In the genomic region with DNA sequence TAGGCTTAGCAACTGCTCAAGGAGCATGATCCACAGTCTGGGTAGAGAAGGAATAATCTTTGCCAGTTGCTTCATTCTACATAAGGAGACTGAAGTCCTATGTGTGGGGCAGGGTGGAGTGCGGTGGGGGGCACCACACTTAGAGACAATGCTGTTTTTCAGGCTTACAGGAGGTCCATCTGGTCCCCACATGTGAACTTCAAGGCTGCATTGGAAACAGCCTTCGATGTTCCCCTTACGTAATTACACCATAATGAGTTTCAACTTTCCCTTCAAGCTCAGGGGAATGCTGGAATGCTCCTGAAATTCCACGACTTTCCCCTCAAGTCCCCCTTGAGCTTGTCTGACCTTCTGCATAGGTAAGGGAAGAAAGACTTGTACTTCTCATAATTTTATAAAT, we compare ENCODE assay signal across 33 mouse cellular contexts. TPM values are rescaled to one million over a fixed set of nuclear protein-coding genes. Genes with fewer than 3 reads are reported as not detected.
DNase-seq lines count a peak whose midpoint lies in the region; ATAC-seq and TF ChIP-seq lines count a peak whose summit lies in the region.
"Had no signal": no experiment of that assay in that cellular context is flagged by ENCODE, and none has a peak within 500 bp of the region (broad histone marks: within the 10 kb centered on the region; RNA-seq: fewer than 3 reads in every experiment).

No protein-coding gene starts in this region.

- no peaks in the 10 kb centered on the region for H3K27me3 ChIP-seq in hindbrain, embryonic 11.5 days (ENCODE audit: control insufficient read depth, insufficient read depth, low read length)
- no peaks in the 10 kb centered on the region for H3K27me3 ChIP-seq in hindbrain, embryonic 13.5 days
- no peaks in the 10 kb centered on the region for H3K27me3 ChIP-seq in embryonic facial prominence, embryonic 12.5 days
- no peaks in the 10 kb centered on the region for H3K27me3 ChIP-seq in limb, embryonic 10.5 days (ENCODE audit: low read depth, poor library complexity, severe bottlenecking)
- H3K27me3 ChIP-seq: heart, embryonic 13.5 days; hindbrain, embryonic 15.5 days; intestine, embryonic 15.5 days; liver, embryonic 15.5 days; lung, embryonic 15.5 days; midbrain, embryonic 15.5 days had no signal

- no peak overlapping the region for H3K4me3 ChIP-seq in hindbrain, embryonic 11.5 days (ENCODE audit: low read depth, low read length)
- H3K4me3 ChIP-seq in hindbrain, embryonic 13.5 days = no peak overlapping the region
- no peak overlapping the region for H3K4me3 ChIP-seq in embryonic facial prominence, embryonic 12.5 days
- no peak overlapping the region for H3K4me3 ChIP-seq in limb, embryonic 10.5 days
- H3K4me3 ChIP-seq in layer of hippocampus, adult 2 months = no peak overlapping the region
- H3K4me3 ChIP-seq: heart, adult 2 months; heart, embryonic 13.5 days; hindbrain, embryonic 15.5 days; intestine, embryonic 15.5 days; left cerebral cortex, adult 2 months; liver, embryonic 15.5 days; lung, embryonic 15.5 days; midbrain, embryonic 15.5 days; myocyte had no signal

- TF ChIP-seq CTCF in layer of hippocampus, adult 2 months (conservative IDR thresholded peaks at IDR 0.05) = no peak

- 64% methylated on average over 4 of the region's 4 CpGs for WGBS in hindbrain, embryonic 11.5 days
- 75% methylated on average over 4 of the region's 4 CpGs for WGBS in hindbrain, embryonic 13.5 days
- 15% methylated on average over 4 of the region's 4 CpGs for WGBS in embryonic facial prominence, embryonic 12.5 days
- WGBS in limb, embryonic 10.5 days = 16% methylated on average over 4 of the region's 4 CpGs

- H3K9ac ChIP-seq in hindbrain, embryonic 11.5 days (ENCODE audit: low read depth, low read length) = no peak overlapping the region
- H3K9ac ChIP-seq in hindbrain, embryonic 13.5 days = no peak overlapping the region
- no peak overlapping the region for H3K9ac ChIP-seq in embryonic facial prominence, embryonic 12.5 days
- H3K9ac ChIP-seq: forebrain, postnatal 0 days; heart, embryonic 13.5 days; hindbrain, embryonic 15.5 days; intestine, embryonic 15.5 days; liver, embryonic 15.5 days; lung, embryonic 15.5 days; midbrain, embryonic 15.5 days had no signal

- H3K4me1 ChIP-seq in hindbrain, embryonic 11.5 days (replicated peaks; ENCODE audit: control insufficient read depth, insufficient read depth, low read length) = no peaks in the 10 kb centered on the region
- no peaks in the 10 kb centered on the region for H3K4me1 ChIP-seq in hindbrain, embryonic 13.5 days (replicated peaks)
- H3K4me1 ChIP-seq in embryonic facial prominence, embryonic 12.5 days = peaks cover 18% of the 10 kb centered on the region
- H3K4me1 ChIP-seq in limb, embryonic 10.5 days = peaks cover 21% of the 10 kb centered on the region
- H3K4me1 ChIP-seq: heart, embryonic 13.5 days; hindbrain, embryonic 15.5 days; intestine, embryonic 15.5 days; liver, embryonic 15.5 days; lung, embryonic 15.5 days; midbrain, embryonic 15.5 days had no signal

- no peaks in the 10 kb centered on the region for H3K36me3 ChIP-seq in hindbrain, embryonic 11.5 days (ENCODE audit: control insufficient read depth, insufficient read depth, low read length)
- H3K36me3 ChIP-seq in hindbrain, embryonic 13.5 days = no peaks in the 10 kb centered on the region
- no peaks in the 10 kb centered on the region for H3K36me3 ChIP-seq in embryonic facial prominence, embryonic 12.5 days
- no peaks in the 10 kb centered on the region for H3K36me3 ChIP-seq in limb, embryonic 10.5 days
- H3K36me3 ChIP-seq: heart, embryonic 13.5 days; hindbrain, embryonic 15.5 days; intestine, embryonic 15.5 days; liver, embryonic 15.5 days; lung, embryonic 15.5 days; midbrain, embryonic 15.5 days had no signal

- peak; percentile 36 for DNase-seq in hindbrain, embryonic 11.5 days (ENCODE audit: low spot score)
- DNase-seq in limb, embryonic 10.5 days (ENCODE audit: low spot score) = peak; percentile 67
- peak; percentile 72 for DNase-seq in mesoderm, embryonic 11.5 days (ENCODE audit: low read depth, low spot score)
- no peak for DNase-seq in layer of hippocampus, adult 2 months (ENCODE audit: low spot score in 2 of 2)
- DNase-seq in left cerebral cortex, adult 8-10 months (ENCODE audit: low spot score in 2 of 2) = no peak
- DNase-seq: cerebellum, adult 11-12 months; cerebellum, postnatal 10 days; forebrain, postnatal 0 days; gastrocnemius, postnatal 25 days; heart, adult 2 months; heart, postnatal 14 days; kidney, postnatal 25 days; liver; lung, postnatal 36 days; spleen, adult 18-20 months had no signal

- H3K9me3 ChIP-seq in hindbrain, embryonic 11.5 days (ENCODE audit: control insufficient read depth, low read length) = no peaks in the 10 kb centered on the region
- no peaks in the 10 kb centered on the region for H3K9me3 ChIP-seq in hindbrain, embryonic 13.5 days
- H3K9me3 ChIP-seq in embryonic facial prominence, embryonic 12.5 days = no peaks in the 10 kb centered on the region
- no peaks in the 10 kb centered on the region for H3K9me3 ChIP-seq in limb, embryonic 10.5 days (replicated peaks)
- H3K9me3 ChIP-seq: heart, embryonic 13.5 days; hindbrain, embryonic 15.5 days; intestine, embryonic 15.5 days; liver, embryonic 15.5 days; lung, embryonic 15.5 days; midbrain, embryonic 15.5 days had no signal

- ATAC-seq in hindbrain, embryonic 11.5 days (ENCODE audit: low FRiP score) = no peak
- no peak for ATAC-seq in hindbrain, embryonic 13.5 days (ENCODE audit: low FRiP score)
- peak; percentile 88 for ATAC-seq in embryonic facial prominence, embryonic 12.5 days (ENCODE audit: insufficient number of reproducible peaks, insufficient read depth, low FRiP score, low TSS enrichment)
- ATAC-seq in megakaryocyte progenitor cell, adult 5-6 weeks (replicated peaks; ENCODE audit: poor library complexity) = no peak
- ATAC-seq: CD4-positive, CD25-positive, alpha-beta regulatory T cell, adult 4 months; forebrain, postnatal 0 days; intestine, embryonic 15.5 days; midbrain, embryonic 15.5 days had no signal

- H3K4me2 ChIP-seq in hindbrain, embryonic 11.5 days (replicated peaks; ENCODE audit: low read depth, low read length) = no peak overlapping the region
- no peak overlapping the region for H3K4me2 ChIP-seq in hindbrain, embryonic 13.5 days
- H3K4me2 ChIP-seq in embryonic facial prominence, embryonic 12.5 days (replicated peaks) = no peak overlapping the region
- H3K4me2 ChIP-seq: heart, embryonic 13.5 days; hindbrain, embryonic 15.5 days; intestine, embryonic 15.5 days; liver, embryonic 15.5 days; lung, embryonic 15.5 days; midbrain, embryonic 15.5 days had no signal

- no peak overlapping the region for H3K27ac ChIP-seq in hindbrain, embryonic 11.5 days (ENCODE audit: low read depth, low read length)
- H3K27ac ChIP-seq in hindbrain, embryonic 13.5 days = no peak overlapping the region
- H3K27ac ChIP-seq in embryonic facial prominence, embryonic 12.5 days = peak overlapping the region; percentile 85
- peak overlapping the region; percentile 78 for H3K27ac ChIP-seq in limb, embryonic 10.5 days
- no peak overlapping the region for H3K27ac ChIP-seq in layer of hippocampus, adult 2 months
- H3K27ac ChIP-seq: heart, adult 2 months; heart, embryonic 13.5 days; hindbrain, embryonic 15.5 days; intestine, embryonic 15.5 days; left cerebral cortex, adult 2 months; liver, embryonic 15.5 days; lung, embryonic 15.5 days; midbrain, embryonic 15.5 days had no signal

RNA-seq across cellular contexts. Expression of gene Fgf23, which starts 21.9 kb away (rescaled TPM):
- polyA plus RNA-seq in hindbrain, embryonic 11.5 days (2014; fragmentation: Nextera tagmentation; extraction: Ambion mirVana) = 0.08 TPM in 1 of 2 replicates, not detected in the other
- polyA plus RNA-seq in hindbrain, embryonic 13.5 days (2015; fragmentation: Nextera tagmentation; extraction: Ambion mirVana) = not detected in 2 replicates
- 0.09 and 0.20 TPM in 2 replicates for polyA plus RNA-seq in embryonic facial prominence, embryonic 12.5 days (2016; fragmentation: Nextera tagmentation; extraction: Ambion mirVana)
- not detected in 2 replicates for polyA plus RNA-seq in limb, embryonic 10.5 days (2016; fragmentation: Nextera tagmentation; extraction: Ambion mirVana)
- not detected in 2 replicates for total RNA-seq in megakaryocyte progenitor cell, adult 5-6 weeks (2015)
- not detected in 2 replicates for total RNA-seq in megakaryocyte progenitor cell, adult 5-6 weeks (2017)
- under 1 TPM; 0.25 to 0.46 TPM for total RNA-seq in layer of hippocampus, adult 2 months (2021)
- under 1 TPM in 3 of 4 experiments, not detected in 1; 0.39 to 0.84 (median 0.71) TPM for total RNA-seq in left cerebral cortex, adult 8-10 months (2022)
- total RNA-seq: adrenal gland, postnatal 4 days; gastrocnemius, postnatal 25 days; heart, adult 2 months; heart, postnatal 14 days; megakaryocyte-erythroid progenitor cell, adult 5-6 weeks; neutrophil, adult 5-6 weeks had no signal
- polyA plus RNA-seq: CD4-positive, CD25-positive, alpha-beta regulatory T cell, adult 4 months; heart, adult 2 months; intestine, embryonic 15.5 days; kidney, embryonic 14.5 days; liver, embryonic 15.5 days; lung, embryonic 15.5 days; myocyte had no signal

RNA-seq across cellular contexts. Expression of gene Fgf6, which starts 35.5 kb away (rescaled TPM):
- polyA plus RNA-seq in hindbrain, embryonic 11.5 days (2014; fragmentation: Nextera tagmentation; extraction: Ambion mirVana) = 0.04 and 0.14 TPM in 2 replicates
- polyA plus RNA-seq in hindbrain, embryonic 13.5 days (2015; fragmentation: Nextera tagmentation; extraction: Ambion mirVana) = 0.04 and 0.08 TPM in 2 replicates
- polyA plus RNA-seq in embryonic facial prominence, embryonic 12.5 days (2016; fragmentation: Nextera tagmentation; extraction: Ambion mirVana) = 0.24 and 0.29 TPM in 2 replicates
- not detected in 2 replicates for polyA plus RNA-seq in limb, embryonic 10.5 days (2016; fragmentation: Nextera tagmentation; extraction: Ambion mirVana)
- total RNA-seq in megakaryocyte progenitor cell, adult 5-6 weeks (2015) = not detected in 2 replicates
- not detected in 2 replicates for total RNA-seq in megakaryocyte progenitor cell, adult 5-6 weeks (2017)
- total RNA-seq in layer of hippocampus, adult 2 months (2021) = not detected
- total RNA-seq in left cerebral cortex, adult 8-10 months (2022) = under 1 TPM in 1 of 4 experiments, not detected in 3; 0.11 TPM
- total RNA-seq: forebrain, postnatal 0 days; left cerebral cortex, adult 2 months; megakaryocyte-erythroid progenitor cell, adult 5-6 weeks; neutrophil, adult 5-6 weeks had no signal
- polyA plus RNA-seq: CD4-positive, CD25-positive, alpha-beta regulatory T cell, adult 4 months; cortical plate, adult 2 months; forebrain, postnatal 0 days; heart, embryonic 13.5 days; intestine, embryonic 15.5 days; kidney, embryonic 14.5 days; lung, embryonic 15.5 days; midbrain, embryonic 15.5 days; myocyte; thymus, postnatal 0 days had no signal

RNA-seq across cellular contexts. Expression of gene Tigar, which starts 58.5 kb away (rescaled TPM):
- 5.8 and 6.4 TPM in 2 replicates for polyA plus RNA-seq in hindbrain, embryonic 11.5 days (2014; fragmentation: Nextera tagmentation; extraction: Ambion mirVana)
- polyA plus RNA-seq in hindbrain, embryonic 13.5 days (2015; fragmentation: Nextera tagmentation; extraction: Ambion mirVana) = 7.2 and 8.6 TPM in 2 replicates
- polyA plus RNA-seq in embryonic facial prominence, embryonic 12.5 days (2016; fragmentation: Nextera tagmentation; extraction: Ambion mirVana) = 4.2 and 4.3 TPM in 2 replicates
- polyA plus RNA-seq in limb, embryonic 10.5 days (2016; fragmentation: Nextera tagmentation; extraction: Ambion mirVana) = 4.7 and 5.1 TPM in 2 replicates
- 8.4 and 9.8 TPM in 2 replicates for total RNA-seq in megakaryocyte progenitor cell, adult 5-6 weeks (2015)
- total RNA-seq in megakaryocyte progenitor cell, adult 5-6 weeks (2017) = 8.0 and 13.7 TPM in 2 replicates
- total RNA-seq in layer of hippocampus, adult 2 months (2021) = 10 to 100 TPM; 25.6 to 27.3 TPM
- 10 to 100 TPM; 23.1 to 25.8 (median 24.3) TPM for total RNA-seq in left cerebral cortex, adult 8-10 months (2022)

Comparison
In these comparisons a context has a peak if more than half of its experiments do, and no peak if none do; other contexts are left out.
1. DNase-seq: peak in hindbrain, embryonic 11.5 days (single experiment), limb, embryonic 10.5 days (single experiment) and mesoderm, embryonic 11.5 days (single experiment); none in layer of hippocampus, adult 2 months (0 of 2) and left cerebral cortex, adult 8-10 months (0 of 2).
2. H3K27ac ChIP-seq: peak in embryonic facial prominence, embryonic 12.5 days (single experiment) and limb, embryonic 10.5 days (single experiment); none in hindbrain, embryonic 11.5 days (single experiment), hindbrain, embryonic 13.5 days (single experiment) and layer of hippocampus, adult 2 months (single experiment).